Mouse (Mus musculus): ENCODE results near the gene Cadps2. TPM values are rescaled to one million over a fixed set of nuclear protein-coding genes. Genes with fewer than 3 reads are reported as not detected.

The Cadps2 gene
- 4.3 and 5.1 TPM in 2 replicates for polyA plus RNA-seq (2014; fragmentation: Nextera tagmentation; extraction: Ambion mirVana)

- peak within 1 kb of the TSS; percentile 98 for H3K4me2 ChIP-seq (ENCODE audit: low read length)
- peak; percentile 87 for ATAC-seq
- H3K9me3 ChIP-seq (replicated peaks; ENCODE audit: control insufficient read depth, low read length): no peaks in the 10 kb centered on the region
- H3K27me3 ChIP-seq (replicated peaks; ENCODE audit: control insufficient read depth, insufficient read depth, low read length): peaks cover 3% of the 10 kb centered on the region
- H3K4me3 ChIP-seq (ENCODE audit: low read depth, low read length): peak within 1 kb of the TSS; percentile 66
- peak; percentile 48 for DNase-seq (ENCODE audit: low spot score)
- H3K27ac ChIP-seq (ENCODE audit: low read depth, low read length): no peak within 1 kb of the TSS
- peak within 1 kb of the TSS; percentile 72 for H3K9ac ChIP-seq (ENCODE audit: low read length)
- H3K36me3 ChIP-seq (ENCODE audit: control insufficient read depth, insufficient read depth, low read length): no peaks in the 10 kb centered on the region
- H3K4me1 ChIP-seq (ENCODE audit: control insufficient read depth, insufficient read depth, low read length): no peaks in the 10 kb centered on the region
- WGBS: under 1% methylated on average over 99 of the region's 114 CpGs
Measured at GRCm38 (mm10) chr6:23839009-23839811, at the start of gene Cadps2. Gene Cadps2, minus strand, starts transcription at chr6:23839421.

- H3K4me2 ChIP-seq (ENCODE audit: low read length): no peak overlapping the region
- 17% methylated on average over 6 of the region's 6 CpGs for WGBS
- DNase-seq (ENCODE audit: low spot score): peak; percentile 51
- no peaks in the 10 kb centered on the region for H3K27me3 ChIP-seq (replicated peaks; ENCODE audit: control insufficient read depth, insufficient read depth, low read length)
- H3K9ac ChIP-seq (ENCODE audit: low read length): no peak overlapping the region
- no peak overlapping the region for H3K27ac ChIP-seq (ENCODE audit: low read depth, low read length)
- no peaks in the 10 kb centered on the region for H3K36me3 ChIP-seq (ENCODE audit: control insufficient read depth, insufficient read depth, low read length)
- no peaks in the 10 kb centered on the region for H3K4me1 ChIP-seq (ENCODE audit: control insufficient read depth, insufficient read depth, low read length)
- H3K4me3 ChIP-seq (ENCODE audit: low read depth, low read length): no peak overlapping the region
- peak; percentile 37; the same call in 1 of the 2 replicates for ATAC-seq
- H3K9me3 ChIP-seq (replicated peaks; ENCODE audit: control insufficient read depth, low read length): no peaks in the 10 kb centered on the region
Measured at GRCm38 (mm10) chr6:23886418-23886817, 47.2 kb upstream of the Cadps2 start.

DNA sequence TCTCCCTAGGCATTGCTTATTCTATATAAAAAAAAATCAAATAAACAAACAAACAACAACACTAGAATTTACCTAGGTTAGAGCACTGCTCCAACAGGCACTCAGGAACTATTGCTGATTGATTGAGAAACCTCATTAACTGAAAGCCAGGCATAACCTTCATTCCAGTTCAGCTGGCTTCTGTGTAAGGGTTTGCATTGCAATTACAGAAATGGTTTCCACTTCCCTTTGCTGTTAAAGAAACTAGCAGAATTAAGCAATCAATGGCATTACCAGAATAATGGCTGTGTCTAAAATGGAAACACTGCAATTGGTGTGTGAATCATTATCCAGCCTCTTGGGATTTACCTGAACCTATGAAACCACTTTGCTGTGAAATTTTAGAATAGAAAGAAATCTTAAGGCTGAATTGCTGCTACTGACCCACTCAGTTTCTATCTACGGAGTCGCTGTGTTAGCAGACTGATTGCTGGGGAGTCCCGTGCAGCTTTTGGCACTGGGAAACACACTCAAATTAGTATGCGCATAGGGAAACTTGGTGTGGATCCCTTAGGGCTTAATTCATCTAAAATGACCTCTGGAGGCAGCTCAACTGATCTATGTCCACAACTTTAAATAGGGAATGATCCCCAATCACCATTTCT, 37.7 kb upstream of the Cadps2 start:
- Histone ChIP-seq H3K4me3 (ENCODE audit: low read depth, low read length) (no peak overlapping the region), H3K36me3 (ENCODE audit: control insufficient read depth, insufficient read depth, low read length) (no peaks in the 10 kb centered on the region), H3K9ac (ENCODE audit: low read length) (no peak overlapping the region), H3K27me3 (replicated peaks; ENCODE audit: control insufficient read depth, insufficient read depth, low read length) (0 out of 2 replicates have a peak, but pooled peaks cover 2% of the 10 kb centered on the region), H3K4me2 (ENCODE audit: low read length) (no peak overlapping the region), H3K9me3 (replicated peaks; ENCODE audit: control insufficient read depth, low read length) (no peaks in the 10 kb centered on the region), H3K27ac (ENCODE audit: low read depth, low read length) (no peak overlapping the region), H3K4me1 (ENCODE audit: control insufficient read depth, insufficient read depth, low read length) (peaks cover 4% of the 10 kb centered on the region; the same call in 1 of the 2 replicates)
- 16% methylated on average over 4 of the region's 4 CpGs for WGBS
- DNase-seq (ENCODE audit: low spot score) (peak; percentile 83), ATAC-seq (peak; percentile 84)

DNA sequence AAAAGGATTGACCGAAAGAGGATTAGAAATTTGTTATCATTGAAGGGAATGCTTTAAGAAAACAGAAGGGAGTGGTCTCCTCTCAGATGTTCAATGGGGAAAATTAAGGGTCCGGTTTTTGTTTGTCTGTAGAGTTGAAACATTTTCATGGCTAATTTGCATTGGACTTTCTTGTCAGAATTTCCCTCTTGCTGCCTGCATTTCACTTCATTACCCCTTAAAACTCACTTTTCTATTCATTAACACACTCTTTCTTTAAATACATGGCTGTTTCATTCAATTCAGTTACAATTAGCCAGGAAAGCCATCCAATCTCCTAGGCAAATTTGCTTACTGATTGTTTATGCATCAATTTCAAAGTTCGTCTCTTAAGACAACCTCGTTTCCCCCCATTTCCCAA, 37.1 kb upstream of the Cadps2 start:
- H3K27me3 ChIP-seq (replicated peaks; ENCODE audit: control insufficient read depth, insufficient read depth, low read length): 0 out of 2 replicates have a peak, but pooled peaks cover 2% of the 10 kb centered on the region
- peak; percentile 61 for ATAC-seq
- H3K4me2 ChIP-seq (ENCODE audit: low read length): no peak overlapping the region
- 6% methylated on average over 4 of the region's 4 CpGs for WGBS
- no peaks in the 10 kb centered on the region for H3K36me3 ChIP-seq (ENCODE audit: control insufficient read depth, insufficient read depth, low read length)
- no peak overlapping the region for H3K9ac ChIP-seq (ENCODE audit: low read length)
- peaks cover 4% of the 10 kb centered on the region; the same call in 1 of the 2 replicates for H3K4me1 ChIP-seq (ENCODE audit: control insufficient read depth, insufficient read depth, low read length)
- DNase-seq (ENCODE audit: low spot score): peak; percentile 72
- H3K27ac ChIP-seq (ENCODE audit: low read depth, low read length): no peak overlapping the region
- H3K4me3 ChIP-seq (ENCODE audit: low read depth, low read length): no peak overlapping the region
- H3K9me3 ChIP-seq (replicated peaks; ENCODE audit: control insufficient read depth, low read length): no peaks in the 10 kb centered on the region

GRCm38 (mm10) chr6:23873812-23874211, 34.6 kb upstream of the Cadps2 start:
- Histone ChIP-seq H3K27ac (ENCODE audit: low read depth, low read length) (no peak overlapping the region), H3K4me2 (ENCODE audit: low read length) (no peak overlapping the region), H3K36me3 (ENCODE audit: control insufficient read depth, insufficient read depth, low read length) (no peaks in the 10 kb centered on the region), H3K27me3 (replicated peaks; ENCODE audit: control insufficient read depth, insufficient read depth, low read length) (0 out of 2 replicates have a peak, but pooled peaks cover 2% of the 10 kb centered on the region), H3K9ac (ENCODE audit: low read length) (no peak overlapping the region), H3K9me3 (replicated peaks; ENCODE audit: control insufficient read depth, low read length) (no peaks in the 10 kb centered on the region), H3K4me1 (ENCODE audit: control insufficient read depth, insufficient read depth, low read length) (peaks cover 4% of the 10 kb centered on the region; the same call in 1 of the 2 replicates), H3K4me3 (ENCODE audit: low read depth, low read length) (no peak overlapping the region)
- ATAC-seq (no peak), DNase-seq (ENCODE audit: low spot score) (no peak)
- WGBS: 86% methylated on average over 4 of the region's 4 CpGs

DNA sequence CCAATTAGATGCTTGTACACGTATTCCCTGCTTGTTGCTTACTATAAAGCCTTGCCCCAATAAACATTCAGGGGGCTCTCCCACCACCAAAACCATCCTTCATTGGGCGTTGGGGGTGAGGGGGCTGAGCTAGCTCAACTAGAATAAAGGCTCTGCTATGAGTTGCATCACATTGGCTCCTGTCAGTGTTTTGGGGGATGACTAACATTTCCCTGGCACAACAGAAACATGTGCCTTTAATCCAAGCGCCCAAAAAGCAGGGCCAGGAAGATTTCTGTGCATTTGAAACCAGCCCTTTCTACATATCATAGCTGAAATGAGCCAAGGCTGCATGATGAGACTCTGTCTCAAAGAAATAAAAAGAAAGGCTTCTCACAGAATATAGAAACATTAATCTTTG, 34.0 kb upstream of the Cadps2 start:
- no peak overlapping the region for H3K4me3 ChIP-seq (ENCODE audit: low read depth, low read length)
- no peak overlapping the region for H3K4me2 ChIP-seq (ENCODE audit: low read length)
- no peaks in the 10 kb centered on the region for H3K36me3 ChIP-seq (ENCODE audit: control insufficient read depth, insufficient read depth, low read length)
- WGBS: 87% methylated on average over 3 of the region's 3 CpGs
- ATAC-seq (no peak), DNase-seq (ENCODE audit: low spot score) (no peak)
- no peaks in the 10 kb centered on the region for H3K9me3 ChIP-seq (replicated peaks; ENCODE audit: control insufficient read depth, low read length)
- H3K9ac ChIP-seq (ENCODE audit: low read length): no peak overlapping the region
- H3K27ac ChIP-seq (ENCODE audit: low read depth, low read length): no peak overlapping the region
- H3K27me3 ChIP-seq (replicated peaks; ENCODE audit: control insufficient read depth, insufficient read depth, low read length): 0 out of 2 replicates have a peak, but pooled peaks cover 2% of the 10 kb centered on the region
- H3K4me1 ChIP-seq (ENCODE audit: control insufficient read depth, insufficient read depth, low read length): peaks cover 4% of the 10 kb centered on the region; the same call in 1 of the 2 replicates

GRCm38 (mm10) chr6:23869971-23870370, 30.8 kb upstream of the Cadps2 start:
- Histone ChIP-seq H3K4me3 (ENCODE audit: low read depth, low read length) (no peak overlapping the region), H3K4me1 (ENCODE audit: control insufficient read depth, insufficient read depth, low read length) (no peaks in the 10 kb centered on the region), H3K27ac (ENCODE audit: low read depth, low read length) (no peak overlapping the region), H3K36me3 (ENCODE audit: control insufficient read depth, insufficient read depth, low read length) (no peaks in the 10 kb centered on the region), H3K4me2 (ENCODE audit: low read length) (no peak overlapping the region), H3K27me3 (replicated peaks; ENCODE audit: control insufficient read depth, insufficient read depth, low read length) (0 out of 2 replicates have a peak, but pooled peaks cover 2% of the 10 kb centered on the region), H3K9ac (ENCODE audit: low read length) (no peak overlapping the region), H3K9me3 (replicated peaks; ENCODE audit: control insufficient read depth, low read length) (no peaks in the 10 kb centered on the region)
- no peak for ATAC-seq
- no peak for DNase-seq (ENCODE audit: low spot score)

DNA sequence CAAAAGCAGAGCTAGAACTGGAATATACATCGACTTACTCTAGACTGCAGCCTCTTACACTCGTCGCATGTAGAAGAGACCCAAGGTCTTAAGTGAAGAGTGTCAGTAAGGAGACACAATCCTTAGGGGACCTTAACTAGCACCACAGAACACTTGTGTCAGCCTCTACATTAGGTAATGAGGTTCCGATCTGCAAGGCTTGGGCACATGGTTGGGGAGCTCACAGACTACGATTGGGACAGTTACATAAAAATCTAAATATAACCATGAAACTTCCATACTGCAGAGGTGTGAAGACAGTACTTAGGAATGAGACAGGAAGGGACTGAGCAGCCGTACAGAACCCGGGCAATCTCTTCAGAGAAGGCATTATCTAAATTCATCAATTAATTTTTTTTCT, 27.1 kb upstream of the Cadps2 start:
- H3K4me2 ChIP-seq (ENCODE audit: low read length): no peak overlapping the region
- ATAC-seq (no peak), DNase-seq (ENCODE audit: low spot score) (no peak)
- H3K36me3 ChIP-seq (ENCODE audit: control insufficient read depth, insufficient read depth, low read length): no peaks in the 10 kb centered on the region
- H3K27ac ChIP-seq (ENCODE audit: low read depth, low read length): no peak overlapping the region
- no peaks in the 10 kb centered on the region for H3K9me3 ChIP-seq (replicated peaks; ENCODE audit: control insufficient read depth, low read length)
- WGBS: 93% methylated on average over 7 of the region's 7 CpGs
- H3K4me3 ChIP-seq (ENCODE audit: low read depth, low read length): no peak overlapping the region
- H3K9ac ChIP-seq (ENCODE audit: low read length): no peak overlapping the region
- H3K27me3 ChIP-seq (replicated peaks; ENCODE audit: control insufficient read depth, insufficient read depth, low read length): no peaks in the 10 kb centered on the region
- H3K4me1 ChIP-seq (ENCODE audit: control insufficient read depth, insufficient read depth, low read length): no peaks in the 10 kb centered on the region

GRCm38 (mm10) chr6:23853464-23853863, 14.2 kb upstream of the Cadps2 start:
- no peaks in the 10 kb centered on the region for H3K4me1 ChIP-seq (ENCODE audit: control insufficient read depth, insufficient read depth, low read length)
- ATAC-seq: no peak
- no peak overlapping the region for H3K27ac ChIP-seq (ENCODE audit: low read depth, low read length)
- no peak for DNase-seq (ENCODE audit: low spot score)
- no peaks in the 10 kb centered on the region for H3K36me3 ChIP-seq (ENCODE audit: control insufficient read depth, insufficient read depth, low read length)
- H3K4me3 ChIP-seq (ENCODE audit: low read depth, low read length): no peak overlapping the region
- WGBS: 93% methylated on average over 11 of the region's 11 CpGs
- H3K9me3 ChIP-seq (replicated peaks; ENCODE audit: control insufficient read depth, low read length): no peaks in the 10 kb centered on the region
- H3K27me3 ChIP-seq (replicated peaks; ENCODE audit: control insufficient read depth, insufficient read depth, low read length): no peaks in the 10 kb centered on the region
- H3K4me2 ChIP-seq (ENCODE audit: low read length): no peak overlapping the region
- H3K9ac ChIP-seq (ENCODE audit: low read length): no peak overlapping the region

Measured in forebrain, embryonic 14.5 days (tissue).